Mouse (Mus musculus): ENCODE measurements at regions not wholly inside any gene's neighbourhood (a gene's known extent, or its start where the extent isn't known, plus 50 kb on each side); places are given as distances from the start of the nearest gene placed in this dataset.

DNA sequence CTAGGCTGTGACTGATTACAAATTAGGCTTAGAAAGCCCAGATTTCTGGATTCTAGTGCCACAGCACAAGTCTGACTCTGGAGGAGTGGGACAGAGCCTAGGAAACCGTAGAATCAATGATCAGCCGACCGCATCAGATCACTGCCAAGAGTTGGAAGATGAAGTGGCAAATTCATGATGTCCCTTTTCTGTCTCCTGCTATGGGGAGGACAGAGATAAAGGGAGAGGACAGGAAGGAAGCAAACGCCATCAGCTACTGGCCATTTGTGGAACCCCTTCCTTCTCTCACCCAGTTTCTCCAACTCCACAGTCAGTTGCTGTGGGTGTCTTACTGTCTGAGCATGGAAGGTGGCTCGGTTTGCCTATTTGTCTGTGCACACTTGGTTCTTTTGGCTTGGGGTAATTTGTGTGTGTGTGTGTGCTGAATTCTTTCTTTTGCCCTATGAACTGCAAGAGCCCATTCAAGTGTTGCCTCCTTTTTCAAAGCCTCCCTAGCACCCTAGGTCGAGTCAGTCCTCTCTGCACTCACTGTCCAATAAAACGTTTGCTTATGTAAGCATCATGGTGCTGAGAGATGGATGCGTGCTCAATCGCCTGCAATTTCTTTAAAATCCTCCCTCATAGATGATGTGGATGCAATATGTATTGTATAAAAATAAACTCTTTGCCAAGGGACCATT is 231.7 kb upstream of the Krr1 start:
- 18% methylated on average over 9 of the region's 9 CpGs for whole genome bisulfite sequencing
- no peak overlapping the region for H3K4me3 ChIP-seq
- H3K9ac ChIP-seq: no peak overlapping the region
- ATAC-seq (ENCODE audit: borderline replicate concordance, extremely low read depth, low FRiP score, low TSS enrichment): peak; percentile 80
- H3K4me1 ChIP-seq: peaks cover 23% of the 10 kb centered on the region
- H3K27me3 ChIP-seq: no peaks in the 10 kb centered on the region
- no peaks in the 10 kb centered on the region for H3K9me3 ChIP-seq
- H3K27ac ChIP-seq: peak overlapping the region; percentile 83
- H3K36me3 ChIP-seq: no peaks in the 10 kb centered on the region
- peak overlapping the region; percentile 16; the same call in 1 of the 2 replicates for H3K4me2 ChIP-seq

GRCm38 (mm10) chr10:111741301-111741945 is 231.0 kb upstream of the Krr1 start:
- ATAC-seq (ENCODE audit: borderline replicate concordance, extremely low read depth, low FRiP score, low TSS enrichment): peak; percentile 70; the same call in 1 of the 2 replicates
- Histone ChIP-seq H3K4me1 (peaks cover 23% of the 10 kb centered on the region), H3K9me3 (no peaks in the 10 kb centered on the region), H3K9ac (no peak overlapping the region), H3K27ac (peak overlapping the region; percentile 83), H3K27me3 (no peaks in the 10 kb centered on the region), H3K36me3 (no peaks in the 10 kb centered on the region), H3K4me3 (no peak overlapping the region), H3K4me2 (no peak overlapping the region)
- 27% methylated on average over 5 of the region's 5 CpGs for WGBS

GRCm38 (mm10) chr10:111743291-111743690 is 229.2 kb upstream of the Krr1 start:
- Histone ChIP-seq H3K36me3 (no peaks in the 10 kb centered on the region), H3K4me2 (no peak overlapping the region), H3K27ac (no peak overlapping the region), H3K4me3 (no peak overlapping the region), H3K9ac (no peak overlapping the region), H3K9me3 (no peaks in the 10 kb centered on the region), H3K27me3 (no peaks in the 10 kb centered on the region), H3K4me1 (peaks cover 23% of the 10 kb centered on the region)
- 72% methylated on average over 9 of the region's 9 CpGs for WGBS
- no peak for ATAC-seq (ENCODE audit: borderline replicate concordance, extremely low read depth, low FRiP score, low TSS enrichment)

DNA sequence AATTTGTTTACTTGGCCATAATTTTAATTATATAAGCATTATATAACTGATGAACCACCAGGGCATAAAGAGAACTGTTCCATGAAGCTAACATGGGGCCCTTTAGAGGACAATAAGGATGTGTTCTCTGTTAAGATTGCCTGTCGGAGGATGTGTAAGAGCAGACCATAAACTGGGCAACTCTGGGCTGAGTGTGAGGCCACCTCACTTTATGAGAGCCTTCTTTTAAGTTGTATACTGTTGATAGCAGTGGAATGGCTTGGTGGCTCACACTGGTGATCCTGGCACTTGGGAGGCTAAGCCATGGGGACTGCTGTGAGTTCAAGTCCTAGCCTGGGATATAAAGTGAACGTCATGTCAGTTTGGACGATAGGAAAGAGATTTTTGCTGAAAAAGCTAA is 227.3 kb upstream of the Krr1 start:
- Histone ChIP-seq H3K4me2 (no peak overlapping the region), H3K4me1 (peaks cover 19% of the 10 kb centered on the region), H3K27me3 (no peaks in the 10 kb centered on the region), H3K9me3 (no peaks in the 10 kb centered on the region), H3K27ac (no peak overlapping the region), H3K36me3 (no peaks in the 10 kb centered on the region), H3K9ac (no peak overlapping the region), H3K4me3 (no peak overlapping the region)
- 90% methylated on average over 3 of the region's 3 CpGs for WGBS
- no peak for ATAC-seq (ENCODE audit: borderline replicate concordance, extremely low read depth, low FRiP score, low TSS enrichment)

DNA sequence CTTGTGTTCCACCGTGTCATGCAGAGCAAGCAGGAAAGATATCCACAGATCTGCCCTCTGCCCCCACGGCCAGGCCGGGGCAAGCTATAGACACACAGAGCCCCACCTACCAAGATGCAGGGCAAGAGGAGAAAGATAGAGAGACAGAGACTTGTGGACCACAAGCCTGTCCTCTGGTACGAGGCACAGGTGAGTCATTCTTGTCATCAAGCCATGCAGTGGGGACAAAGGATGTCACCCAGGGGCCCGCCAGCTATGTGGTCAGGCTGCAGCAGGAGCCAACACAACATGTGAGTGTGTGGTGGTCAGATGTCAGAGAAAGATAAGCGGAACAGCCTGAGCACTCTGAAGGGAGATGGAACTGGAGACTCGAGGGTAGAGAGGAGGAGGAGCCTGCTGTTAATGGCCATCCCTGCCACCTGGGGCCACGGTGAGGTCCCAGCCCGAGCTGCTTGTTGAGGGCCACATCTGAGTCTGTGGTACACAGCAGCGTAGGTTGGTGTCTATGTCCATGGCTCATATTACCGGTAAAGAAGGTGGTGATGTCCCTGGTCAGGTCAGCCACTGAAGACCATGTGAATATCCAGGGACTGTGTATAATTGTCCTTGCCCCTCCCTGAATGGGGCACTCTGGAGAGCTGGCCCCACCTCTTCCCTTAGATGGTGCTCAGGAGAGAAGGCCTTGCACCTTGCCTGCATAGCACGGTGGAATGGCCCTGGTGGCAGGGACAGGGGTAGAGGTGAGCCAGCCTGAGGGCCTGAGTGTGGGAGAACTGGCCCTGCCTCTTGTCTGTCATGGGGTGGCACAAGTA is 226.2 kb upstream of the Krr1 start:
- Histone ChIP-seq H3K9me3 (no peaks in the 10 kb centered on the region), H3K4me1 (peaks cover 10% of the 10 kb centered on the region), H3K36me3 (no peaks in the 10 kb centered on the region), H3K9ac (no peak overlapping the region), H3K27ac (no peak overlapping the region), H3K4me2 (no peak overlapping the region), H3K27me3 (no peaks in the 10 kb centered on the region), H3K4me3 (no peak overlapping the region)
- 65% methylated on average over 12 of the region's 12 CpGs for WGBS
- peak; percentile 62 for ATAC-seq (ENCODE audit: borderline replicate concordance, extremely low read depth, low FRiP score, low TSS enrichment)

GRCm38 (mm10) chr10:111746879-111747477 is 225.5 kb upstream of the Krr1 start:
- H3K9me3 ChIP-seq: no peaks in the 10 kb centered on the region
- H3K27ac ChIP-seq: no peak overlapping the region
- 86% methylated on average over 6 of the region's 6 CpGs for WGBS
- H3K27me3 ChIP-seq: no peaks in the 10 kb centered on the region
- H3K4me3 ChIP-seq: no peak overlapping the region
- ATAC-seq (ENCODE audit: borderline replicate concordance, extremely low read depth, low FRiP score, low TSS enrichment): peak; percentile 47
- no peak overlapping the region for H3K9ac ChIP-seq
- peaks cover 4% of the 10 kb centered on the region; the same call in 1 of the 2 replicates for H3K4me1 ChIP-seq
- no peak overlapping the region for H3K4me2 ChIP-seq
- H3K36me3 ChIP-seq: no peaks in the 10 kb centered on the region

DNA sequence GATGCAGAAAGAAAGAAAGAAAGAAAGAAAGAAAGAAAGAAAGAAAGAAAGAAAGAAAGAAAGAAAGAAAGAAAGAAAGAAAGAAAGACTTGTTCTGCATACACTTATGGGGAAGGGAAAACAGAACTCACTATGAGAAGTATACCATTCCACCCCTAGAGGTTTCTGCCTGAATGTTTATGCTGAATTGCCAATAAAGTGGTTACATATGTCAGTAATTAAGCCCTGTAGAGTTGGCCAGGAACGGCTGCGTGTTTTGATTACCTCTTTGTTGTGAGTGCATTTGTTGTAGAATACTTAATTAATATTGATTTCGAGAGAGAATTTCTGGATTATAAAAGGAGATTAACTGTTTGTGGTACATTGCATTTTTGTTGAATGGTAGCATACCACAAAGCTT is 224.0 kb upstream of the Krr1 start:
- H3K9me3 ChIP-seq: no peaks in the 10 kb centered on the region
- H3K27me3 ChIP-seq: no peaks in the 10 kb centered on the region
- no peak for ATAC-seq (ENCODE audit: borderline replicate concordance, extremely low read depth, low FRiP score, low TSS enrichment)
- H3K9ac ChIP-seq: no peak overlapping the region
- no peak overlapping the region for H3K4me3 ChIP-seq
- H3K4me2 ChIP-seq: no peak overlapping the region
- H3K4me1 ChIP-seq: peaks cover 3% of the 10 kb centered on the region; the same call in 1 of the 2 replicates
- 45% methylated on average over 3 of the region's 3 CpGs for whole genome bisulfite sequencing
- H3K36me3 ChIP-seq: no peaks in the 10 kb centered on the region
- H3K27ac ChIP-seq: no peak overlapping the region; the same call in 1 of the 2 replicates

DNA sequence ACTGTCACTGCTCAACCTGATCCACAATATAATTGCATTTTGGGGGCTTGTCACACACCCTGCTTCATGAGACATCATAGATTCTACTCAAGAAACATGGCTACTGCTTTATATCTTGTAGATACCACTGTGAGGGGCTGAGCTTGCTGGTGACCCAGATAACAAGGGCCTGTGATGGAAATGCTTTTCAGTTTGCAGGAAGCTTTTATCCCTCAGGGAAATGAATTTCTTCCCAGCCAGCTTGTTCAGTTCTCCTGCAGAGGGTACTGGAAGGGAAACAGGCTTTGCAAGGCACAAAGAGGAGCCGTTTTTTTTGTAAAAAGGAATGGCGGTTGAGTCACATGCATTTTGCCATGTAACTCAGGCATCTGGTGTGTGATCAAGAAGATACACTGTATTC is 218.8 kb upstream of the Krr1 start:
- WGBS: 94% methylated on average over 2 of the region's 2 CpGs
- no peaks in the 10 kb centered on the region for H3K36me3 ChIP-seq
- no peaks in the 10 kb centered on the region for H3K27me3 ChIP-seq
- no peak overlapping the region for H3K9ac ChIP-seq
- peaks cover 20% of the 10 kb centered on the region for H3K4me1 ChIP-seq
- H3K27ac ChIP-seq: no peak overlapping the region
- H3K4me2 ChIP-seq: no peak overlapping the region
- H3K9me3 ChIP-seq: no peaks in the 10 kb centered on the region
- ATAC-seq (ENCODE audit: borderline replicate concordance, extremely low read depth, low FRiP score, low TSS enrichment): no peak
- no peak overlapping the region for H3K4me3 ChIP-seq

GRCm38 (mm10) chr10:111755964-111756363 is 216.5 kb upstream of the Krr1 start:
- Histone ChIP-seq H3K27me3 (no peaks in the 10 kb centered on the region), H3K36me3 (no peaks in the 10 kb centered on the region), H3K27ac (no peak overlapping the region), H3K4me1 (peaks cover 28% of the 10 kb centered on the region), H3K4me2 (no peak overlapping the region), H3K4me3 (no peak overlapping the region), H3K9me3 (no peaks in the 10 kb centered on the region), H3K9ac (no peak overlapping the region)
- no peak for ATAC-seq (ENCODE audit: borderline replicate concordance, extremely low read depth, low FRiP score, low TSS enrichment)
- 47% methylated on average over 1 of the region's 1 CpGs for WGBS

DNA sequence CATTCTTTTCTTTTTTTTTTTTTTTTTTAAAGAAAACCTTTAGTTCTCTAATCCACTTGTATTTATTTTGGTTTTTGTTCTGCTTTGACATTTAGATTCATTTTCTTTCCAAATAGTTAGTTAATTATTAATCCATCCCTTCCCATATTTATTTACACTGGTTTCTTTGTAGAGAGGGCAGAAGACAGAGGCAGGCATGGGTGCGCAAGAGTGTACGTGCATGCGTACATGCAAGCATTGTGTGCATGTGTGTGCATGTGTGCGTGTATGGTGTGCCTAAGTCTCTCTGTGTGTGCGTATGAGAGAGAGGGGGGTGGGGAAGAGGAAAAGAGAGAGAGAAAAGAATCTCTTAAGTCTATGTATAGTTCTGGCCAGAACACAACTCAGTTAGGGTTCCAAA is 215.9 kb upstream of the Krr1 start:
- ATAC-seq (ENCODE audit: borderline replicate concordance, extremely low read depth, low FRiP score, low TSS enrichment): no peak
- H3K27ac ChIP-seq: no peak overlapping the region
- 88% methylated on average over 5 of the region's 5 CpGs for WGBS

GRCm38 (mm10) chr10:111757689-111758088 is 214.8 kb upstream of the Krr1 start:
- 78% methylated on average over 7 of the region's 7 CpGs for WGBS
- H3K4me1 ChIP-seq: peaks cover 28% of the 10 kb centered on the region
- no peaks in the 10 kb centered on the region for H3K36me3 ChIP-seq
- no peak overlapping the region for H3K9ac ChIP-seq
- no peak overlapping the region for H3K27ac ChIP-seq
- H3K4me3 ChIP-seq: no peak overlapping the region
- H3K27me3 ChIP-seq: no peaks in the 10 kb centered on the region
- no peak for ATAC-seq (ENCODE audit: borderline replicate concordance, extremely low read depth, low FRiP score, low TSS enrichment)
- no peak overlapping the region for H3K4me2 ChIP-seq
- no peaks in the 10 kb centered on the region for H3K9me3 ChIP-seq

More for the DNA sequence above, 215.9 kb upstream of the Krr1 start:
- H3K4me3 ChIP-seq: no peak overlapping the region
- no peaks in the 10 kb centered on the region for H3K27me3 ChIP-seq
- H3K4me1 ChIP-seq: peaks cover 28% of the 10 kb centered on the region
- H3K9me3 ChIP-seq: no peaks in the 10 kb centered on the region
- H3K9ac ChIP-seq: no peak overlapping the region
- no peak overlapping the region for H3K4me2 ChIP-seq
- H3K36me3 ChIP-seq: no peaks in the 10 kb centered on the region
